Mouse (Mus musculus) E14TG2a.4 (cell line): Measurements from ENCODE around the gene Bet1.
A peak's percentile ranks its signal among the peaks of the same experiment; 100 is the strongest.

ENCODE experiments used
- H3K27me3 ChIP-seq: 2 replicates; pipeline ENCODE4 v1.6.1; 2014; ENCODE audit warnings: low read length, control low read depth; ENCODE audit not compliant: insufficient read depth
- H3K36me3 ChIP-seq: 2 replicates; pipeline ENCODE4 v1.6.1; 2014; ENCODE audit warnings: low read length, control low read depth; ENCODE audit not compliant: insufficient read depth
- H3K4me1 ChIP-seq: replicated peaks from 2 replicates; pipeline ENCODE4 v1.6.1; 2014; ENCODE audit warnings: low read depth, low read length, control low read depth
- H3K4me3 ChIP-seq: replicated peaks from 2 replicates; pipeline ENCODE4 v1.5.1; 2014; ENCODE audit warnings: mild to moderate bottlenecking, low read length
- H3K9me3 ChIP-seq: 2 replicates; pipeline ENCODE4 v1.6.1; 2014; ENCODE audit warnings: low read length, control low read depth
- CTCF ChIP-seq: conservative IDR thresholded peaks from 2 replicates; pipeline ENCODE4 v1.5.1; 2014; ENCODE audit warnings: low read length
- NANOG ChIP-seq: IDR thresholded peaks from 2 replicates; pipeline ENCODE4 v1.6.1; 2014; ENCODE audit warnings: borderline replicate concordance, low read length, mixed read lengths
- POU5F1 ChIP-seq: IDR thresholded peaks from 2 replicates; pipeline ENCODE4 v1.6.1; 2014; ENCODE audit warnings: low read length, borderline replicate concordance

Bet1 gene

DNA sequence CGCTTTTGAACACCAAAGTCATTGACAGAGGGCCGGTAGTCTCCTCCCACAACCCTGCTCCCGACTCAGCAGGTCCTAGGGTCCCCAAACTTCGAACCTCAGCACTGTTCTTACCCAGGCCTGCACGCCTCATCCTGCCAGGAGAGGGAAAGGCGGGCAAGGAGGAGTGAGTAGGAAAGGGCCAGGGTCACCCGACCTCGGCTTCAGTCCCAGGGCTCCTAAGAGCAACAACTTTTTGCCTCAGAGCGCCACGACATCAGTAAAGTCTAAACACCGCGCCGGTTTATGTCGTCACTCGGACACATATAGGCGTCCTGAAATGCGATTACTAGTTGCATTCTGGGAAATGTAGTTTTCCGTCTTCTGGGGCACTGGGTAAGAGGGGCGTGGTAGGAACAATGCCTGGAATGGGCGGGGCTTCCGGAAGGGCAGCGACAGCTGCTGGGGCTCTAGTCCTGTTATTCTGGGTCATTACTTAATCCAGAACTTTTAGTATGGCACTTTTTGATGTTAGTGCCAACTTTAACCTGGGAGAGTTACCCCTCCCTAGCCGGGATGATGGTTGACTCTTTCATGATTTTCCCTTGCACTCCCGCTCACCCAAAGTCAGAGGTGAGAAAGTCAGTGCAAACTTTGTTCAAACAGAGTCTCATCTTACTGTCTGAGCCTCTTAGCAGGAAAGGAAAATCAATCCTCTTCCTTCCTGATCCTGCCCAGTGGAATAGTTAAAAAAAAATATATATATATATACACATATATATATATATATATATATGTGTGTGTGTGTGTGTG lies at the start of gene Bet1:
Gene Bet1, minus strand, starts transcription at position 310 of the 792 bp plus-strand sequence.
- Histone ChIP-seq H3K4me3 (peak within 1 kb of the TSS; percentile 92), H3K36me3 (0 out of 2 replicates have a peak, but pooled peaks cover 2% of the 10 kb centered on the region), H3K9me3 (peaks cover 15% of the 10 kb centered on the region), H3K27me3 (no peaks in the 10 kb centered on the region), H3K4me1 (peaks cover 11% of the 10 kb centered on the region)
- TF ChIP-seq CTCF = no peak
- no peak for TF ChIP-seq NANOG

DNA sequence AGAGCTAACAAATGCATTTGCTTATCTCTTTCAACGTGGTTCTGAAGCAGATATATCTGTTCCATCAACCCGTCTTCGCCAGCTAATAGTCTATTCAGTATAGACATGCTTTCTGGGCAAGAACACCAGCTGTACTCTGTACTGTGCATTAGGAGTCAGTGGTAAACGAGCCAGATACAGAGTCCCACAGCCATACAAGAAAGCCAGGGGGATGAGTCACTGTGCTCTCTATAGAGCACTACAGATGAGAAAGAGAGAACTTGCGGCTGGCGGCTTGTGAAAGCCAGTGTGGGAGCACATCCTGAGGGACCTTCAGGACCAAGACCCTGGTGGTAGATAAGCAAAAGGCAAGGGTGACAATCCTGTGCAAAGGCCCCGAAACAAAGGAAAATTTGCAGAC lies 45.5 kb upstream of the Bet1 start:
- H3K4me1 ChIP-seq = no peaks in the 10 kb centered on the region
- TF ChIP-seq CTCF (no peak), NANOG (no peak), POU5F1 (no peak)

DNA sequence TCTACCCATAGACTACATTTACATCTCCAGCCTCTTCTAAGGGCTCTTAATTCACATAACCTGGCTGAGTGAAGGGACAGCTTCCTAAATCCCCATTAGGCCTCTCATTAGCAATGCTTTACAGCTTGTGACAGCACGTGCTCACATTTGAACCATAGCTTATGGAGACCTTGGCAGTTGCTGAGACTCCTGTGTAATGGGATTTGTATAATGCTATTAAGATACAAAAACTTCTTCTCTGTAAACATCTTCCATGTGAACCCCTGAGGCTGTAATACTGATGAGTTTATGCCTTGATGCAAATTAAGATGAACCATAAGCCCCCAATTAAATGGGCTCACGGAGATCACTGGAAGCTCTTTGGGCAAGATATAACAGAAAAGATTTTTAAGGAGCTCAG lies 44.4 kb upstream of the Bet1 start:
- Histone ChIP-seq H3K4me1 (no peaks in the 10 kb centered on the region), H3K27me3 (no peaks in the 10 kb centered on the region), H3K9me3 (no peaks in the 10 kb centered on the region), H3K36me3 (no peaks in the 10 kb centered on the region), H3K4me3 (no peak overlapping the region)
- TF ChIP-seq POU5F1 (no peak), NANOG (no peak), CTCF (no peak)

More for the DNA sequence above, 45.5 kb upstream of the Bet1 start:
- Histone ChIP-seq H3K9me3 (no peaks in the 10 kb centered on the region), H3K27me3 (no peaks in the 10 kb centered on the region), H3K4me3 (no peak overlapping the region), H3K36me3 (no peaks in the 10 kb centered on the region)

DNA sequence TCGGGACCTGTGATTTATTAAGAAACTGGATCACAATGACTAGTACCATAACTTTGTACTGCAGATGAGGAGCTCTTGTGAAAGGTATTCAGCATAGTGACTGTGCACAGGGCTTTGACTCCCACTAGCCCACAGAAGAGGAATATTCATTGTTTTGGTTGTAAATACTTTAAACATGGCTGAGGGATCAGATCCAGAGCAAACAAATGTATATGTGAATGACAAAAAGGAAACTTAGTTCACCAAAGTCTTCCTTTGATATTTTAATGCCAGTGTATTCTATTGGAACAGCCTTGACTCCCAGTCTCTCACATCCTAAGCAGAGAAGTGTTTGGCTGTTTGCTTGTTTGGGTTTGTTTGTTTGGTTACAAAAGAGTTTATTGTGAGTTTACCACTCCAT lies 31.8 kb upstream of the Bet1 start:
- H3K36me3 ChIP-seq = no peaks in the 10 kb centered on the region
- H3K27me3 ChIP-seq = no peaks in the 10 kb centered on the region
- peaks cover 13% of the 10 kb centered on the region; the same call in 1 of the 2 replicates for H3K4me1 ChIP-seq
- TF ChIP-seq POU5F1 (no peak), CTCF (no peak), NANOG (no peak; the same call in 1 of the 2 replicates)
- H3K9me3 ChIP-seq = no peaks in the 10 kb centered on the region
- H3K4me3 ChIP-seq = no peak overlapping the region

DNA sequence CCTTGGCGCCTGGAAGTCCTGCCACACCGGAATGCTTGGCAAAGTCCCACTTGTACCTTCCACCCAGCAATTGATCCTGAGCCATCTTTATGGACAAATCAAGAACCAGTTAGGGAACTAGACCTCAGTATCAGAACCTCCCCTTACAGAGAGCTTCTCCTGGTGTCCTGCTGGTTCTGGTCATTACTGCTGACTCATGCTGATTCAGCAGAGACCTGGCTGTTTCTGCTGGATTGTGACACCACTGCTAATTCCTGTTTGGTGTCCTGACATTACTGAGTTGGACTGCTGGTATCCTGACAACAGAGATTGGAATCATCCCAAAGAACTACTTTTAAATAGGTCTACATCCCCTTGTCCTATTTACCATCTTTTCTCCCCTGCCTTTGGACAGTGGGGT lies 3.7 kb upstream of the Bet1 start:
- TF ChIP-seq NANOG (no peak), POU5F1 (no peak)
- H3K4me3 ChIP-seq = no peak overlapping the region
- H3K4me1 ChIP-seq = peaks cover 11% of the 10 kb centered on the region
- no peaks in the 10 kb centered on the region for H3K36me3 ChIP-seq
- no peaks in the 10 kb centered on the region for H3K27me3 ChIP-seq
- H3K9me3 ChIP-seq = peaks cover 15% of the 10 kb centered on the region

DNA sequence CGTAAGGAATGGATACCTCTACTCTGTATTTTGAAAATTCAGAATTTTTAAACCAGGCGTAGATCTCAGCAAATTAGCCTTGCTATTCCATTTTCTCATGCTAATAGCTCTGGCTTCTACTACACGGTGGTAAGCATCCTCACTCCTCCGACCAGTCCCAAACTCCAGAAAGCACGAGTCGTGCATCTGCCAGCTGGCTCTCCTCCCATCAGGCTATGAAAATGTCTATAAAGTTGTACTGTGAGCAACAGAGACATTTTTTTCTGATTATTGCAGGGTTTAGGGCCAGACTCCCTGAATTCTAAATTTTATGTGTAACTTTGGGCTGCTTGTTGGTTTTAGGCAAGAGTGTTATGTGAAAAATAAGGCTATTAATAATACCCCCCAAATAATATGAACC lies 14.5 kb downstream of the Bet1 start:
- no peaks in the 10 kb centered on the region for H3K36me3 ChIP-seq
- no peak overlapping the region for H3K4me3 ChIP-seq
- H3K27me3 ChIP-seq = no peaks in the 10 kb centered on the region
- H3K9me3 ChIP-seq = no peaks in the 10 kb centered on the region
- no peak for TF ChIP-seq CTCF
- no peak for TF ChIP-seq NANOG
- TF ChIP-seq POU5F1 = no peak
- H3K4me1 ChIP-seq = no peaks in the 10 kb centered on the region

DNA sequence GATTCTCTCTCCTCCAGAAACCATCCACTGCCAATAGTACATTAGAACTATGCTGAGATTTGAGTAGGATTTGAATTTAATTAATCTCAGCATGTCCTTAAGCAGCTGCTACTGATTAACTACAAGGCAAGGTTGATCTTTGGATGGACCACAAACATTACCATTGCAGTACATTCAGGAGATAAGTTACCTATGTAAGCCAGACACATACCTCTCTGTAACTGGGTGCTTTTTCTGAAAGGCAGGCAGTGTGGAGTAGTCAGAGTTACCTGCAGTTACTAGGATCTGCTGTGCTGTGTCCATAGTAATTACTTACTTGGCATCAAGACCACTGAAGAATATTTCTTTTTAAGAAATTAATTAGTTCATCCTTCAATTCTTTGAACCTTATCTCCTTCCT lies 17.1 kb downstream of the Bet1 start:
- Histone ChIP-seq H3K4me1 (no peaks in the 10 kb centered on the region), H3K9me3 (no peaks in the 10 kb centered on the region), H3K4me3 (no peak overlapping the region), H3K36me3 (no peaks in the 10 kb centered on the region), H3K27me3 (no peaks in the 10 kb centered on the region)
- TF ChIP-seq POU5F1 (no peak), NANOG (no peak), CTCF (no peak)

DNA sequence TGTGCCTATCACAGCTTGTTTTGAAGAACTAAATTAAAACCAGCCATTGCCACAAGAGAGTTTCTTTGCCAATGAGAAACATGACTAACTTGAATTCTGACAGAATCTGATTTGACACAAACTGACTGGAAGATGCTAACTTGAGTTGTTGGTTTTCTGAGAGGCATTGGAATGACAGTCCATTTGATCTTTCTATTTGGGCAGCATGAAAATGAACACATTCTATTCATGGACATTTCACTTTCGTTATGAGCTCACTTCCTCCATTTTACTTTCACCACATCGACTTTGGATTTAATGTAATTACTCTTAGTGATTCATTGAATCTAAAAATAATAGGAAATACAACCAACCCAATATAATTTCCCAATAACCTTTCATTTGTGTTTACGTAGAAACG lies 32.4 kb downstream of the Bet1 start:
- no peak for TF ChIP-seq POU5F1
- TF ChIP-seq CTCF = no peak
- no peak for TF ChIP-seq NANOG
- Histone ChIP-seq H3K4me3 (no peak overlapping the region), H3K9me3 (no peaks in the 10 kb centered on the region)

DNA sequence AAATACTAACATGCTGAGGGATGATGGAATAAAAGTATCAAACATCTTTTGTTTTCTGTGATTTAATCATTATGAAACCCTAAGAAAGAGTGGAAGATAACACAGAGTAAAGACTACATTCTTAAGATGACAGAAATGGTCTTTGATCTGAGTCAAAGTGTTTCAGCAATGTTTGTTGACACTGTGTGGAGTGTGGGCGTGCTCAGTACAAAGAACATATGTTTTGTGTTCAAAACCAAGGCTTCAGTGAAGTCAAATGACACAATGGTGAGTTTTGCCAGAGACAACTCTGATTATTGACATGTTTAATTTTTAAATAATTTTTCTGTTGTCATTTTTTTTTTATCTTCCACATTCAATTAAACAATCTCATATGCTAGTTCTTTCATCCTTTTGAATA lies 33.9 kb downstream of the Bet1 start:
- Histone ChIP-seq H3K36me3 (no peaks in the 10 kb centered on the region), H3K4me3 (no peak overlapping the region), H3K4me1 (no peaks in the 10 kb centered on the region), H3K27me3 (no peaks in the 10 kb centered on the region), H3K9me3 (no peaks in the 10 kb centered on the region)
- TF ChIP-seq NANOG = no peak
- no peak for TF ChIP-seq CTCF
- no peak for TF ChIP-seq POU5F1

More for the DNA sequence above, 32.4 kb downstream of the Bet1 start:
- H3K4me1 ChIP-seq = no peaks in the 10 kb centered on the region
- no peaks in the 10 kb centered on the region for H3K27me3 ChIP-seq
- no peaks in the 10 kb centered on the region for H3K36me3 ChIP-seq
